Mouse (Mus musculus) brown adipose tissue, adult 24 weeks (tissue): Measurements from ENCODE around the gene Lrch1. TPM values are rescaled to one million over a fixed set of nuclear protein-coding genes. Genes with fewer than 3 reads are reported as not detected.

Experiments
- H3K27ac ChIP-seq: fragments of 200-500 bp; replicated peaks from 2 replicates; pipeline ENCODE4 v1.5.1; 2012; ENCODE audit warnings: low read depth, mild to moderate bottlenecking, low read length
- H3K4me1 ChIP-seq: fragments of 200-500 bp; 2 replicates; pipeline ENCODE4 v1.6.1; 2012; ENCODE audit warnings: low read length, mixed read lengths; ENCODE audit not compliant: control insufficient read depth, insufficient read depth, insufficient read length
- H3K4me3 ChIP-seq: fragments of 200-500 bp; 2 replicates; pipeline ENCODE4 v1.5.1; 2012; ENCODE audit warnings: low read depth, mild to moderate bottlenecking, low read length, moderate library complexity; ENCODE audit not compliant: insufficient read depth
- polyA plus RNA-seq: library from polyadenylated mRNA; stranded (reverse); fragments of >200 nt; gene quantifications from 2 replicates; pipeline ENCODE4 v1.2.4, GENCODE M21; 2012; ENCODE audit not compliant: missing spikeins, insufficient read depth, insufficient read length

Gene Lrch1
- polyA plus RNA-seq, 1 experiment = 7.1 TPM

DNA sequence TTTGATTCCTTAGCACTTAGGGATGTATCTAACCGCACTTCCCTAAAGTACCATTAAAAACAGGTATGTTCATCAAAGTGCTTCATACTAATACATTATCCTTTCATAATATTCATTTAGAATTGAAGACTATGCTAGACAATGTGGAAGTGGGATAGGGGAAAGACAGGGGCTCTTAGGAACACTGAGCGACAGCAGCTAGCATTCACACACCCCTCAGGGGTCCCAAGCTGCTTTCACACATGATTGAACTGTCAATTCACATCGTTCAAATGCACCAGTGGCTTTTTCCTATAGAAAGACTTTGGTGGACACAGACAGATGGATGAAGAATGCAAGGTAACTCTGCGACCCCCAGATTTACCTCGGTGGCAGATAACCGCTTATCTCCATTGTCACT, 131.0 kb downstream of the Lrch1 start:
- no peaks in the 10 kb centered on the region for H3K4me1 ChIP-seq
- H3K4me3 ChIP-seq = no peak overlapping the region
- H3K27ac ChIP-seq = no peak overlapping the region

DNA sequence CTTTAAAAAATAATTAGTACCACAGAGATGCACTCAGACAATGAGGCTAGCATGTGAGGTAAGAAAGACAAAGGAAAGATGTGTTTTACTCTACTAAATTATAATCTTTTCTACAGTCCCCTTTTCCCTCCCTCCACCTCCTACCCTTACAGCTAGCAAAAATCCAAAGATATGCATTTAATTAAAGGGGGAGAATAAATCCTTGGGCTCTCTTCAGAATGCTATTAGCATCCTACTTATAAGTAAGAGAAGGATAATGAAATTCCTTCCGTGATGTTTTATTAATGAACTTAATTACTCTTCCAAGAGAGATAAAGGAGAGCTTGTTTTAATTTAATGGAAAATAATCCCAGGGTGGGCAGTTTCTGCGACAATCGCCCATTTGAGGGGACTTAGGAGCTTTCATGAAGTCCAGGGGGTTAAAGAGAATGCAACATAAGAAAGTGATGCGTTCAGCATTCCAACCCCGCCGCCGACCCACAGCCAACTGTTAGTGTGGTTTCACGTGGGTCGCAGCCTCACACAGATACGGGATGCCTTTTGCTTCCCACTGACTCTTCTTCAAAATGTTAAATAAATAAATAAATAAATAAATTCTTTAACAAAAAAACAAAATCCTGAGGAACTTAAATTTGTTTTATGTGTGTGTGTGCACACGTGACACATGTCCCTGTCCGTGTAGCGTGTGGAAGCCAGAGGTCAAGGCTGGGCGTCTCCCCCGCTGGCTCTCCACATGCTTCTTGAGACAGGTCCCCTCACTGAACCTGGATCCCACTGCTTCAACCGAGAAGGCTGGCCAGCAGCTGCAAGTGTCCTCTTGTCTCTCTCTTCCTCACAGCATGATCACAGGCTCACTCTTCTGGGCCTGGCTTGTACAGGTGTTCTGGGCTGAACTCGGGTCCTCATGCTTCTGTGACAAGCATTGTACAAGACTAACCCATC, 132.6 kb downstream of the Lrch1 start:
- H3K4me1 ChIP-seq = no peaks in the 10 kb centered on the region
- no peak overlapping the region for H3K4me3 ChIP-seq
- no peak overlapping the region for H3K27ac ChIP-seq

DNA sequence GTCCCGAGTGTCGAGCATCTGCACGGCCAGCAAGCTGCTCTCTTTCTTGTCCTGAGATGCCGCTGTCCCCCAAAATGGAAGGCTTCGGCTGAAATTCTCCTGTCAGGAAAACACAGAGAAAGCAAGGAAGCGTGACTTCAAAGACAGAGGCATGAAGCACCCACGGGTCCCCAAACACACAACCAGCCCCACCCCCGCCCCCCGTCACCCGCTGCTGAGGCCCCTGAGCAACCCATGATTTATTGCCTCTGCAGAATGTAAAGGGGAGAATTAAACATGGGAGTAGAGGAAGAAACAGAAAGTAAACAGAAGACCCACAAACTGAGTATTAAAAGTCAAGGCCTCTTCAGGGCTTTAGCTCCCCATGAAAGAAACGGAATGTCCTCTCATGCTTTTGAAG, 136.1 kb downstream of the Lrch1 start:
- Histone ChIP-seq H3K4me3 (no peak overlapping the region), H3K27ac (no peak overlapping the region), H3K4me1 (no peaks in the 10 kb centered on the region)

DNA sequence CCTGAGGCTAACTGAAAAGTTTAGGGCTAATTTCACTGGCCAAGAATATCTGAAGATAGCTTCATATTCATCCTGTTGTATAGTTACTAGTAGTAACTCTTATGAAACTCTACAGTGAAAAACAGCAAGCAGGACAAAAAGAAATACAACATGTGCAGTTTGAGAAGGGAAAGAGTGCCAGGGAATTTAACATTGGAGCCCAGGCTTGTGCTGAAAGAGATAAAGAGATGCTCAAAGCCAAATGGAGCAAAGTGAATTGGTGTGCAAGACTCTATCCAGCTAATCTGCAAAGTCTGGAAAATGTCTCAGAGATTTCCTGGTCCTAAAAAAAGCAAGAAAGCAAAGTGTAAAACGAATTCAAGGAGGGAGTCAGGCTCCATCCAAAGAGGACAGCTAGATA, 145.7 kb downstream of the Lrch1 start:
- H3K4me3 ChIP-seq = no peak overlapping the region
- H3K27ac ChIP-seq = no peak overlapping the region
- peaks cover 4% of the 10 kb centered on the region; the same call in 1 of the 2 replicates for H3K4me1 ChIP-seq

DNA sequence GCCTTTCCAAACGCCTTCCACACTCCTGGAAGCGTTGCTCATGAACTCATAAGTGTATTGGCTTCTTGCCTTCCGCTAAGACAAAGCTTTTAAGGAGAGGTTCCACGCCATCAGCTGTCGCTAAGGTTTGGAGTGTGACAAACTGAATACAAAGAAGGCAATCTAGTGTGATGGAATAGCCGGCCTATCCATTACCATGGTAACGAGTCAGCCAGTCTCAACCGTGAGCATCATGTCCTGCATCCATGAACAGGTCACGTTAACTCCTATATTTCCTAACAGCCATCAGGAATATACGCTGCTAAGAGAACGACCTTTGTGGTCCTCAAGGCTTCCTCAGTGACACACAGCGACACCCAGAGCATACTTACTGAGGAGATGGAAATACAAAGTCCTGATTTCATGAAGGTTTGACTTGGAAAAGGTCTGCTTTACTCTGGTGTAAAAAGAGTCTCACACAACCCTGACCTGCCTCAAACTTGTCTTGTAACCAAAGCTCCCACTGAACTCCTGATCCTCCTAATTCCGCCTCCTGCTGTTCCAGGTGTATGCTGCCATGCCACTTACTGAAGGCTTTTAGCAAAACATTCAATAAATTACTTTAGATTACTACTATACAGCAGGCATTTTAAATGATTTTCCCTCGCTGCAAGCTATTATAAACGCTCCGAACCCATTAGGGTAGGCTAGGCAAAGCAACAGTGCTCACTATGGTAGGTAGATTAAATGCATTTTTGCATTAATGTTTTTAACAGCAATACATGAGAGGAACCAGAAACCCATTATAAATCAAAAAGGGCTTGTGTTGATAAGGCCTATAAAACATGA, 149.4 kb downstream of the Lrch1 start:
- Histone ChIP-seq H3K4me1 (peaks cover 4% of the 10 kb centered on the region; the same call in 1 of the 2 replicates), H3K27ac (no peak overlapping the region), H3K4me3 (no peak overlapping the region)

DNA sequence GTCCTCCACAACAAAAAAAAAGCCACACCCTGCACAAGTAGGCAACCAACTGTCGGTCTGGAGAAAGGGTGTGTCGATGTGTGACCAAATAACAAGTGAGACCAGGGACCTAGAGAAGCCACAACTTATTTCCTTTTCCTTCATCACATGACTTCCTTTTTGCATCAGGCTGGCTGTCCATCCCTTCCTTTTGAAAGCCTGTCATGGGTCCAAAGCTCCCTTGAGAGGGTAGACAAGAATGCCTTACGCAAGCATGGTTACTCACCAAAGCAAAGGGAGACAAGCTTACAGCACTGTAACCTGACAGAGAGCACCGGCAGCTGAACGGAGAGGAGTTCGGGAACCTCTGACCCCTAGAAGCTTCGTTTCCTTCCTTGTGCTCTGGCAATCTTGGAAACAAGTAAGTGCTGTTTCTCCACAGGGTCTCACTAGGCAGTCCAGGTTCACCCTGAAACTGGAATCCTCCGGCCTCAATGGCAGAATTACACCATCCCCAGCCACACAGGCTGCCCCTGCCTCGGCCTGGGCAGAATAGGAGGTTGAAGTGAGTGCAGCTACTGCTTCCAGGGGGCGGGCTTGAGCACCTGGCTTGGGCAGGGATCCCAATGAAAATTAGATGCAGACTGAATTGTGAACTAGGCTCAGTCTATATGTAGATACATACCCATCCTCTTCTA, 150.2 kb downstream of the Lrch1 start:
- Histone ChIP-seq H3K4me3 (no peak overlapping the region), H3K27ac (no peak overlapping the region), H3K4me1 (peaks cover 4% of the 10 kb centered on the region; the same call in 1 of the 2 replicates)

DNA sequence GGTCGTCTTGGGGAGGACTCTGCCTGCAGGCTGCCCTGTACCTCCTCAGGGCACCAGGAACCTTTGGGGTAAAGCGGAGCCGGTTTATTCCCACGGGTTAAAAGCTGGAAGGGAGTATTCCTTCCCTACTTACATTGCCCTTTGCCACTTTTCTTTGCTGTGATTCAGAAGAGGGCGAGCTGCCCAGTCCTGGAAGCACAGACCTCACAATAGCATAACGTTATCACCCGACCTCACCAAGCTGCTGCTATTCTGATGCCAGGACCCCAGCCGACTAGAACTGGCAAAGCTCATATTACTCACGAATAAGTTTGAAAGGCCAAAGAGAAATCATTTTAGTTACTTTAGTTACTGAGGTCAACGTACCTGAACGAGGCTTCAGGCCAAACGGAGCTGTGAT, 152.7 kb downstream of the Lrch1 start:
- Histone ChIP-seq H3K4me1 (peaks cover 4% of the 10 kb centered on the region; the same call in 1 of the 2 replicates), H3K4me3 (no peak overlapping the region), H3K27ac (no peak overlapping the region)

DNA sequence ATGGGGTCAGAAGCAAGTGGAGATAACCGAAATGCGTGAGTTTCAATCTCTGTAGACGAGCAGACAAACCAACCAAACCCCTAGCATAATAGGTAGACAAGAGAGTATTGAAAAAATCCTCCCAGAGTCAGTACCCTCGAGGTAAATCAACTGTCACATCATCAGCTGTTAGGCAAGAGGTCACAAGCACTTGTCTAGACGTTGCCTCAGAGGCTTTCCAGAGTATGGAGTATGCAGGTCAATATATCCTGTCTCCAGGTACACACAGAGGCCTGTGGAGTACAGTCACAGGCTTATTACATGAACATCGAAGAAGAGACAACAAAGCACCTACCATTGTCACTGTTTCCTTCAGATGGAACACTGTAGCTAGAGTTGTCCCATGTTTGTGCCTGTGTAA, 154.9 kb downstream of the Lrch1 start:
- Histone ChIP-seq H3K4me1 (peaks cover 3% of the 10 kb centered on the region; the same call in 1 of the 2 replicates), H3K4me3 (no peak overlapping the region)

DNA sequence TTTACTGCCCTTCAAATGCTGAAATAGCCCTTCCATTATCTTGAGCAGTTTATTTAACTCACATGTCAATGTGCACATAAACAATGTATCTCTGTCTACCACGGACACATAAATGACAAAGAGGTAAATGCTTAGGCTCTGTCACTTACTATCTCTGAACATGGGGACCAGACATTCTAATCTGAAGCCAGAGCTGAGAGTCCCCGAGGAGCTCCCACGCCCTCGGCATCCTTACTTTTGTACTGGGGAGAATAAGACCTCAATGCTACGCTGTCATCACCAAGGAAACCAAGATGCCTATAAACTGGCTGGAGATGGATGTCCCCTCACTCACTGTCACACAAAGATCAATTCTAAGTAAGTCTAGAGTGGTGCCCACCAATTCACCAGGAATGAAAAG, 157.1 kb downstream of the Lrch1 start:
- H3K4me1 ChIP-seq = no peaks in the 10 kb centered on the region
- H3K4me3 ChIP-seq = no peak overlapping the region
- no peak overlapping the region for H3K27ac ChIP-seq

More for the DNA sequence above, 154.9 kb downstream of the Lrch1 start:
- H3K27ac ChIP-seq = no peak overlapping the region

DNA sequence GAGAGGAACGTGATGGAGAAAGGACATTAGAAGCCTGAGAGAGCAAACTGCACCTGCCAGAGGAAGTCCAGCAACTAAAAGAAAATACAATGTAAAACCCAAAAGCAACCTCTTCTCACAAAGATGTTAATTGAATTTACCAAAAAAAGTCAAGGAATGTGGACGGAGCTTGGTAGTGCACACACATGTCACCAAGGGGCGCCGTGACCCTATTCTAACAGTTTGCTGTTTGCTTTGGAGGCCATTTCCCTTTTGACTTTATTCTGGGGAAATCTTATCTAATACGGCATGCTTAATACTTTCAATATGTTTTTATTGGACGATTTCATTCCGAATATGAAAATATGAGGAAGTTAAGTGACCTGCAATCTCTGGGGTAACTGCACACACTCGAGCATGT, 158.9 kb downstream of the Lrch1 start:
- H3K4me1 ChIP-seq = no peaks in the 10 kb centered on the region
- no peak overlapping the region for H3K4me3 ChIP-seq
- H3K27ac ChIP-seq = no peak overlapping the region

DNA sequence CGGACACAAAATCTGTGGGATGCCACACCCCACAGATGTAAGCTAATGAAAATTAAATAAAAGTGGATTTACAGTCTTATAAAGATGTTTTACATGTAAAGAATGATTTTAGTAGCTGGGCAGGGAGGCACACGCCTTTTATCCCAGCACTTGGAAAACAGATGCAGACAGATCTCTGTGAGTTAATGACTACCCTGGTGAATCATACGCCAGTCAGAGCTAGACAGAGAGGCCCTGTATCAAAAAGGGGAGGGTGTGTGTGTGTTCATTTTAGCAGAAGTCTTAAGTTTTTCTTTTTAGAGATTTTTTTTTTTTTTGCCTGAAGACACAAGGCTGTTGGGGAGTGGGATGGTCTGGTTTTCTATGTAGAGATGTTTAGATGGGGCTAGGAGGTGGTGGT, 160.0 kb downstream of the Lrch1 start:
- no peak overlapping the region for H3K27ac ChIP-seq
- no peaks in the 10 kb centered on the region for H3K4me1 ChIP-seq
- H3K4me3 ChIP-seq = no peak overlapping the region

DNA sequence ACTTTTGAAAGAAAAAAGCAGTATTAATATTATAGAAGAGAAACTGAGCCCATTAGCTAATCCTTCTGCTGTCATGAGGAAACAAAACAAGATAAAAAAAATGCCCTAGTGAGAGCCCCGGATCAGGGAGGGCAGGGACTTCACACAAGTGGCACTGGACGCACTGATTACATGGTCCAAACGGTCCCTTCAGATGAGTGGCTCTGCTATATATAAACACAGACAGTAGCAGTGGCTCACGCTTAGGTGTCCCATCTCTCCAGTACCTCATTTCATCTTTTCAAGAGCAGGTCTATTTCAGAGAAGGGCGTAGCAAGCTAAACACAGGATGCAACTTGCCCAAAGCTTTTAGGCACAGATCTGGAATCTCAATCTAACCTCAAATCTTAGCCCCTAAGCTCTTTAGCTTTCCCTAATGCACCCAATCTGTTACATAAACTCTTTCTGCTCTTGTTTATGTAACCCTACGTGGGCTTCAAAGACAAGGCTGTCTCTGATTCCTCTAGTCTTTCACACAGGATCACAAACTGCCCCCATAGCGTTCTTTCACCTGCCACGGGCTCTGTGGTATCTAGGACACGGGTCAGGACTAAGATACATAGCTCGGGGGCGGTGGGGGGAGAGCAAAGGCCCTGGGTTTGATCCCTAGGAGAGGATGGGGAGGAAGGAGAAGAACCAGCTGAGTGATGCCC, 163.3 kb downstream of the Lrch1 start:
- no peaks in the 10 kb centered on the region for H3K4me1 ChIP-seq
- H3K27ac ChIP-seq = no peak overlapping the region
- no peak overlapping the region for H3K4me3 ChIP-seq

DNA sequence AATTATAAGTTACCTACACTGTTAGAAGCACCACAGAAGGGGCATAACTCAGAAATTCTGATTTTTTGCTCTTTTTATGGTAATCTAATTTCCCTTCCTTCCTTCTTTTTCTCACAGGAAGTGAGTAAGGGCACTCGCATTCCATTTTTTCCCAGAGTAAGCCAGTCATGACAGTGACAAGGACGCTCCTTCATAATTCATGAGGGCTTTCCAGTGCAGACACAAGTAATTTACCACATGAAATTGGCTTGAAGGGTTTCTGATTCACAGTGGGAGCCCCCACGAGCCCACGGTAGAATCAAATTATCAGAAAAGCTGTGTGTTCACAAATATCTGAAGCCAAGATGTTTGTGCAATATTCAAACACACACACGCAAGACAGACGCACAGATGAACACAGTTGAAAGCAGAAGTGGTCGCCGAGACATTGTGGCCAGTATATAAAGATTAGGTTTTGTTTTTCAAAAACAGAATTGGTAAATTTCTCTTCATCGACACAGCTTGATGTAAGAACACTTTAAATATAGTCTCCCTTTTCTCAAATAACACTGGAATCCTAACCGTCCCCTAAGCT, 173.5 kb downstream of the Lrch1 start:
- Histone ChIP-seq H3K4me3 (no peak overlapping the region), H3K4me1 (no peaks in the 10 kb centered on the region)

DNA sequence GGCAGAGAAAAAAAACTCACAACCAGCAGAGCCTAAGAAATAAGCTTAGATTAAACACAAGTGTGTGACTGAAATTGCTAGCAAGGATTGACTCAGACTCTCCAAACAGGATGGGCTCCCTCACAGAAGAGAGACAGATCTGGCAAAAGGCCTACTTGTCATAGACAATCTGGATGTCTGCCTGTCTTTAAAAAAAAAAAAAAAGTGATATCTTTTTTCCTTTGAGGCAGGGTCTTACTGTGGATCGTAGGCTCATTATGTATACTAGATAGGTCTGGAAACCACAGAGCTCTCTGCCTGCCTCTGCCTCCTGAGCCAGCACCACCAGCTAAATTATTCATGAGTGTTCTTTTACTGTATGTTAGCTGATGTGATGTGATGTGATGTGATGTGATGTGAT, 179.8 kb downstream of the Lrch1 start:
- Histone ChIP-seq H3K4me1 (no peaks in the 10 kb centered on the region), H3K27ac (no peak overlapping the region), H3K4me3 (no peak overlapping the region)

More for the DNA sequence above, 173.5 kb downstream of the Lrch1 start:
- H3K27ac ChIP-seq = no peak overlapping the region
